Mouse (Mus musculus) MEL (cell line): ENCODE measurements around the gene Fbxw4. TPM values are rescaled to one million over a fixed set of nuclear protein-coding genes. Genes with fewer than 3 reads are reported as not detected.

Experiments
- DNase-seq: peaks from one replicate; pipeline ENCODE4 v3.0.0; 2011; ENCODE audit warnings: low read depth, low spot score
- H3K27ac ChIP-seq: 2 replicates; pipeline ENCODE4 v1.5.1; 2012; ENCODE audit warnings: low read depth, mild to moderate bottlenecking, control low read depth, low read length, moderate library complexity; ENCODE audit not compliant: control insufficient read depth
- H3K27me3 ChIP-seq, 2 experiments: fragments of 150-350 bp in 1 of 2; sonication (generic) in 1 of 2; 2 replicates each; pipeline ENCODE4 v1.6.1; 2012; ENCODE audit warnings: low read length in 2 of 2, mild to moderate bottlenecking in 2 of 2, improper control_type of control experiment in 1 of 2, moderate library complexity in 1 of 2; ENCODE audit not compliant: insufficient read depth in 2 of 2, control insufficient read depth in 1 of 2
- H3K36me3 ChIP-seq, 2 experiments: 2 replicates each; pipeline ENCODE4 v1.6.1; 2012 to 2014; ENCODE audit warnings: low read length in 2 of 2, improper control_type of control experiment in 1 of 2, inconsistent platforms in 1 of 2, mild to moderate bottlenecking in 1 of 2; ENCODE audit not compliant: insufficient read depth in 2 of 2, control insufficient read depth in 1 of 2
- H3K4me1 ChIP-seq, 2 experiments: fragments of 150-350 bp in 1 of 2; sonication (generic) in 1 of 2; 2 replicates each; pipeline ENCODE4 v1.6.1; 2012; ENCODE audit warnings: low read length in 2 of 2, improper control_type of control experiment in 1 of 2, mild to moderate bottlenecking in 1 of 2; ENCODE audit not compliant: insufficient read depth in 2 of 2, control insufficient read depth in 1 of 2
- H3K4me3 ChIP-seq, 2 experiments: fragments of 150-350 bp in 1 of 2; sonication (generic) in 1 of 2; 2 replicates each; pipeline ENCODE4 v1.5.1; 2012; ENCODE audit warnings: low read depth in 2 of 2, low read length in 2 of 2, mild to moderate bottlenecking in 2 of 2, moderate library complexity in 2 of 2, control low read depth in 1 of 2, improper control_type of control experiment in 1 of 2; ENCODE audit not compliant: control insufficient read depth in 1 of 2, insufficient read depth in 1 of 2
- H3K79me2 ChIP-seq: 2 replicates; pipeline ENCODE4 v1.6.1; 2012; ENCODE audit warnings: mild to moderate bottlenecking, low read length, moderate library complexity; ENCODE audit not compliant: control insufficient read depth, poor library complexity, insufficient read depth
- H3K9ac ChIP-seq: 2 replicates; pipeline ENCODE4 v1.6.1; 2012; ENCODE audit warnings: low read depth, mild to moderate bottlenecking, control low read depth, low read length, moderate library complexity; ENCODE audit not compliant: control insufficient read depth, poor library complexity, severe bottlenecking
- H3K9me3 ChIP-seq: fragments of 150-350 bp; sonication (generic); replicated peaks from 2 replicates; pipeline ENCODE4 v1.6.1; 2012; ENCODE audit warnings: mild to moderate bottlenecking, low read length, improper control_type of control experiment, moderate library complexity; ENCODE audit not compliant: insufficient read depth
- BHLHE40 ChIP-seq: IDR thresholded peaks from 2 replicates; pipeline ENCODE4 v1.6.1; 2012; ENCODE audit warnings: low read depth, mild to moderate bottlenecking, inconsistent platforms, low read length, improper control_type of control experiment, borderline replicate concordance
- CHD2 ChIP-seq: IDR thresholded peaks from 2 replicates; pipeline ENCODE4 v1.6.1; 2011; ENCODE audit warnings: low read length, improper control_type of control experiment
- CTCF ChIP-seq, 3 experiments: IDR thresholded peaks in 2 of 3; conservative IDR thresholded peaks in 1 of 3; 2 replicates each; pipeline ENCODE4 v1.5.1; 2011 to 2012; ENCODE audit warnings: low read length in 3 of 3, low read depth in 2 of 3, mild to moderate bottlenecking in 2 of 3, improper control_type of control experiment in 1 of 3, inconsistent platforms in 1 of 3, mixed read lengths in 1 of 3, moderate library complexity in 1 of 3; ENCODE audit not compliant: control insufficient read depth in 1 of 3, insufficient read depth in 1 of 3, poor library complexity in 1 of 3, severe bottlenecking in 1 of 3
- ETS1 ChIP-seq: IDR thresholded peaks from 2 replicates; pipeline ENCODE4 v1.6.1; 2012; ENCODE audit warnings: low read depth, mild to moderate bottlenecking, inconsistent platforms, low read length, improper control_type of control experiment, moderate library complexity
- JUND ChIP-seq: IDR thresholded peaks from 2 replicates; pipeline ENCODE4 v1.6.1; 2011; ENCODE audit warnings: low read depth, mild to moderate bottlenecking, improper control_type of control experiment, low read length
- KAT2A ChIP-seq: conservative IDR thresholded peaks from 2 replicates; pipeline ENCODE4 v1.6.1; 2012; ENCODE audit warnings: low read depth, low read length, improper control_type of control experiment, inconsistent platforms
- MAFK ChIP-seq: IDR thresholded peaks from 2 replicates; pipeline ENCODE4 v1.6.1; 2011; ENCODE audit warnings: low read depth, mild to moderate bottlenecking, low read length, improper control_type of control experiment, borderline replicate concordance
- MXI1 ChIP-seq: IDR thresholded peaks from 2 replicates; pipeline ENCODE4 v1.6.1; 2011; ENCODE audit warnings: mild to moderate bottlenecking, low read depth, low read length, improper control_type of control experiment
- MYB ChIP-seq: IDR thresholded peaks from 2 replicates; pipeline ENCODE4 v1.6.1; 2011; ENCODE audit warnings: mild to moderate bottlenecking, low read depth, low read length, improper control_type of control experiment
- NRF1 ChIP-seq: IDR thresholded peaks from 2 replicates; pipeline ENCODE4 v1.6.1; 2014; ENCODE audit warnings: low read depth, mild to moderate bottlenecking, inconsistent platforms, low read length, improper control_type of control experiment, moderate library complexity; ENCODE audit not compliant: poor library complexity, insufficient read depth, severe bottlenecking
- POLR2A ChIP-seq, 2 experiments: IDR thresholded peaks; 2 replicates each; pipeline ENCODE4 v1.6.1; 2011 to 2012; ENCODE audit warnings: low read length in 2 of 2, mild to moderate bottlenecking in 2 of 2, control low read depth in 1 of 2, improper control_type of control experiment in 1 of 2, low read depth in 1 of 2, moderate library complexity in 1 of 2; ENCODE audit not compliant: control insufficient read depth in 1 of 2, insufficient read depth in 1 of 2, poor library complexity in 1 of 2
- POLR2AphosphoS2 ChIP-seq: IDR thresholded peaks from 2 replicates; pipeline ENCODE4 v1.6.1; 2011; ENCODE audit warnings: low read length, improper control_type of control experiment
- RAD21 ChIP-seq: IDR thresholded peaks from 2 replicates; pipeline ENCODE4 v1.6.1; 2011; ENCODE audit warnings: mild to moderate bottlenecking, low read depth, low read length, improper control_type of control experiment
- RCOR1 ChIP-seq: IDR thresholded peaks from 2 replicates; pipeline ENCODE4 v1.6.1; 2012; ENCODE audit warnings: low read depth, mild to moderate bottlenecking, inconsistent platforms, low read length, improper control_type of control experiment
- UBTF ChIP-seq: IDR thresholded peaks from 2 replicates; pipeline ENCODE4 v1.6.1; 2012; ENCODE audit warnings: low read depth, mild to moderate bottlenecking, inconsistent platforms, low read length, improper control_type of control experiment, moderate library complexity, borderline replicate concordance; ENCODE audit not compliant: insufficient read depth
- USF1 ChIP-seq: IDR thresholded peaks from 2 replicates; pipeline ENCODE4 v1.6.1; 2014; ENCODE audit warnings: low read depth, mild to moderate bottlenecking, inconsistent platforms, low read length, improper control_type of control experiment, moderate library complexity
- USF2 ChIP-seq, 2 experiments: IDR thresholded peaks; 2 replicates each; pipeline ENCODE4 v1.6.1; 2011 to 2012; ENCODE audit warnings: improper control_type of control experiment in 2 of 2, low read length in 2 of 2, borderline replicate concordance in 1 of 2, inconsistent platforms in 1 of 2, low read depth in 1 of 2, mild to moderate bottlenecking in 1 of 2; ENCODE audit not compliant: insufficient read depth in 1 of 2
- ZC3H11A ChIP-seq: IDR thresholded peaks from 2 replicates; pipeline ENCODE4 v1.6.1; 2012; ENCODE audit warnings: low read depth, mild to moderate bottlenecking, inconsistent platforms, low read length, improper control_type of control experiment
- ZKSCAN1 ChIP-seq: IDR thresholded peaks from 2 replicates; pipeline ENCODE4 v1.6.1; 2012; ENCODE audit warnings: low read depth, mild to moderate bottlenecking, inconsistent platforms, low read length, improper control_type of control experiment, moderate library complexity
- polyA plus RNA-seq, 2 experiments: library from polyadenylated mRNA; stranded (reverse) in 1 of 2; unstranded in 1 of 2; fragments of >175 nt in 1 of 2; fragments of >200 nt in 1 of 2; gene quantifications; 2 replicates each; pipeline versions ENCODE4 v1.2.1 to v1.2.4; 2012; ENCODE audit warnings: low replicate concordance in 2 of 2, low read depth in 1 of 2; ENCODE audit not compliant: insufficient read length in 2 of 2, insufficient read depth in 1 of 2, missing spikeins in 1 of 2
- total RNA-seq: library from RNA; depleted of rRNA; stranded (reverse); fragments of 300-350 nt; gene quantifications from 2 replicates; pipeline ENCODE4 v1.2.3, GENCODE M21; 2012

The Fbxw4 gene
- total and polyA plus RNA-seq, 3 experiments: 12.4 to 45.3 TPM; not detected in 1

- Histone ChIP-seq H3K79me2 (no peaks in the 10 kb centered on the region), H3K36me3 (no peaks in the 10 kb centered on the region), H3K27ac (no peak overlapping the region), H3K4me3 (no peak overlapping the region)
- DNase-seq: no peak
- TF ChIP-seq CHD2 (no peak), ZC3H11A (no peak), RAD21 (no peak), BHLHE40 (no peak), MXI1 (no peak), JUND (no peak), UBTF (no peak), RCOR1 (no peak), MAFK (no peak), KAT2A (no peak), NRF1 (no peak)
- TF ChIP-seq, all 39 proteins: peak for 0
- H3K27me3 ChIP-seq: no peaks in the 10 kb centered on the region
- H3K9me3 ChIP-seq: no peaks in the 10 kb centered on the region
- no peaks in the 10 kb centered on the region for H3K4me1 ChIP-seq
- H3K9ac ChIP-seq: no peak overlapping the region
These were observed 45.7 kb downstream of the Fbxw4 start for GRCm38 (mm10) chr19:45614375-45614774.

- Histone ChIP-seq H3K36me3 (no peaks in the 10 kb centered on the region), H3K9ac (no peak overlapping the region), H3K4me1 (no peaks in the 10 kb centered on the region), H3K79me2 (no peaks in the 10 kb centered on the region), H3K27ac (no peak overlapping the region), H3K4me3 (no peak overlapping the region), H3K9me3 (no peaks in the 10 kb centered on the region), H3K27me3 (no peaks in the 10 kb centered on the region)
- TF ChIP-seq ETS1: no peak
- TF ChIP-seq POLR2A (IDR thresholded peaks at IDR 0.05; ENCODE audit: control insufficient read depth in 1 of 2, insufficient read depth in 1 of 2, low read depth in 1 of 2, low read length in 2 of 2, poor library complexity in 1 of 2): no peak
- no peak for TF ChIP-seq ZKSCAN1
- TF ChIP-seq BHLHE40: no peak
- no peak for TF ChIP-seq USF2 (IDR thresholded peaks at IDR 0.05; ENCODE audit: borderline replicate concordance in 1 of 2, insufficient read depth in 1 of 2, low read depth in 1 of 2, low read length in 2 of 2)
- TF ChIP-seq USF1: no peak
- no peak for TF ChIP-seq MXI1
- TF ChIP-seq POLR2AphosphoS2: no peak
- no peak for TF ChIP-seq MYB
- no peak for TF ChIP-seq MAFK
- no peak for TF ChIP-seq CHD2
- no peak for TF ChIP-seq RCOR1
- no peak for TF ChIP-seq CTCF (IDR thresholded peaks at IDR 0.05 in 2 of 3, conservative IDR thresholded peaks at IDR 0.05 in 1 of 3; ENCODE audit: control insufficient read depth in 1 of 3, insufficient read depth in 1 of 3, low read depth in 2 of 3, low read length in 3 of 3, poor library complexity in 1 of 3, severe bottlenecking in 1 of 3)
- no peak for DNase-seq
These were observed 49.3 kb downstream of the Fbxw4 start for GRCm38 (mm10) chr19:45610823-45611222.
